Mouse (Mus musculus) megakaryocyte, embryonic 14.5 days (primary cell): ENCODE measurements at regions not wholly inside any gene's neighbourhood (a gene's known extent, or its start where the extent isn't known, plus 50 kb on each side); places are given as distances from the start of the nearest gene placed in this dataset.
"Not testable (repeated sequence)": the region's sequence is repeated elsewhere in the genome, so short reads cannot be mapped to it uniquely, and the experiment has no call there.

Experiments used
- H3K27me3 ChIP-seq: replicated peaks from 2 replicates; pipeline ENCODE3; 2012; ENCODE audit warnings: inconsistent platforms
- H3K36me3 ChIP-seq: replicated peaks from 2 replicates; pipeline ENCODE3; 2012; ENCODE audit warnings: low read length, inconsistent platforms, mixed read lengths
- H3K4me1 ChIP-seq: 2 replicates; pipeline ENCODE4 v1.6.1; 2012; ENCODE audit warnings: inconsistent platforms
- H3K4me3 ChIP-seq: replicated peaks from 2 replicates; pipeline ENCODE3; 2012; ENCODE audit warnings: moderate library complexity, mild to moderate bottlenecking, inconsistent platforms
- H3K9me3 ChIP-seq: 2 replicates; pipeline ENCODE4 v1.6.1; 2012; ENCODE audit warnings: inconsistent platforms
- FLI1 ChIP-seq: IDR thresholded peaks from 2 replicates; pipeline ENCODE4 v1.6.1; 2012; ENCODE audit warnings: low read length, inconsistent platforms, mixed read lengths
- GATA1 ChIP-seq: IDR thresholded peaks from 3 replicates; pipeline ENCODE4 v1.6.1; 2012; ENCODE audit warnings: mixed read lengths, low read length, inconsistent platforms, borderline replicate concordance

- peaks cover 20% of the 10 kb centered on the region for H3K9me3 ChIP-seq
- not testable (repeated sequence) for H3K27me3 ChIP-seq, H3K4me3 ChIP-seq, H3K36me3 ChIP-seq, H3K4me1 ChIP-seq
Measured at GRCm38 (mm10) chr12:117327086-117327485, 189.2 kb upstream of the Rapgef5 start.

DNA sequence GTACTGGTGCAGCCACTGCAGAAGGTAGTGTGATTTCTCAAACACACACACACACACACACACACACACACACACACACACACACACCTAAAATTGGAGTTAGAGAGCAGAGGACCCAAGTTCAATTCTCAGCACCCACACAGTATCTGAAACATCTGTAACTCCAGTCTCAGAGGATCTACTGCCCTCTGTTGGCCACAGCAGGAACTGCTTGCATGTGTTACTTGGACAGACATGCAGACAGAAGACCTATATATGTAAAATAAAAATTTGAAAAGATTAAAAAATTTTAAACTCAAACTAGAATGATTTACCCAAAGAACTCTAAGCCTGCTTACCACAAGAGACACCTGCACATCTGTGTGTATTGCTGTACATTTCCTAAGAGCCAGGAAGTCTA lies 185.9 kb upstream of the Rapgef5 start:
- no peaks in the 10 kb centered on the region for H3K4me1 ChIP-seq
- no peaks in the 10 kb centered on the region for H3K36me3 ChIP-seq
- H3K27me3 ChIP-seq: no peaks in the 10 kb centered on the region
- no peak overlapping the region for H3K4me3 ChIP-seq
- TF ChIP-seq FLI1 (no peak), GATA1 (no peak)
- peaks cover 23% of the 10 kb centered on the region for H3K9me3 ChIP-seq

GRCm38 (mm10) chr12:117336856-117337255 lies 179.4 kb upstream of the Rapgef5 start:
- no peaks in the 10 kb centered on the region for H3K36me3 ChIP-seq
- TF ChIP-seq FLI1 (no peak), GATA1 (no peak)
- H3K27me3 ChIP-seq: no peaks in the 10 kb centered on the region
- H3K4me3 ChIP-seq: no peak overlapping the region
- peaks cover 9% of the 10 kb centered on the region; the same call in 1 of the 2 replicates for H3K9me3 ChIP-seq
- no peaks in the 10 kb centered on the region for H3K4me1 ChIP-seq

- H3K4me1 ChIP-seq: no peaks in the 10 kb centered on the region
- H3K9me3 ChIP-seq: peaks cover 6% of the 10 kb centered on the region; the same call in 1 of the 2 replicates
- H3K4me3 ChIP-seq: no peak overlapping the region
- H3K36me3 ChIP-seq: no peaks in the 10 kb centered on the region
- peaks cover 7% of the 10 kb centered on the region for H3K27me3 ChIP-seq
- TF ChIP-seq FLI1 (no peak), GATA1 (no peak)
Measured at GRCm38 (mm10) chr12:117342321-117342720, 174.0 kb upstream of the Rapgef5 start.

- Histone ChIP-seq H3K4me3 (no peak overlapping the region), H3K9me3 (peaks cover 6% of the 10 kb centered on the region; the same call in 1 of the 2 replicates), H3K36me3 (no peaks in the 10 kb centered on the region), H3K27me3 (peaks cover 7% of the 10 kb centered on the region), H3K4me1 (no peaks in the 10 kb centered on the region)
- TF ChIP-seq FLI1 (no peak), GATA1 (no peak)
Measured at GRCm38 (mm10) chr12:117343121-117343520, 173.2 kb upstream of the Rapgef5 start.

DNA sequence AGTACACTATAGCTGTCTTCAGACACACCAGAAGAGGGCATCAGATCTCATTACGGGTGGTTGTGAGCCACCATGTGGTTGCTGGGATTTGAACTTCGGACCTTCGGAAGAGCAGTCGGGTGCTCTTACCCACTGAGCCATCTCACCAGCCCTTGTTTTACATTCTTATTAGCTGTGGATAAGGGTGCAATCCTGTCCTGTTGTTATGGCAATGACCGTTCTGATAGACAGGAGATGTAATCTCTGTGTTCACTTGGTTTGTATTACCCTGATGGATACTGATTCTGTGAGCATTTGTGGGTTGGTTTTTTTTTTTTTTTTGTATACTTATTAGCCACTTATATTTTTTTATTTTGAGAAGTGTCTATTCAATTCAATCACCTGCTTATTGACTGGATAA lies 172.7 kb upstream of the Rapgef5 start:
- not testable (repeated sequence) for H3K4me3 ChIP-seq, H3K4me1 ChIP-seq, H3K27me3 ChIP-seq, H3K9me3 ChIP-seq, H3K36me3 ChIP-seq

GRCm38 (mm10) chr12:117344266-117345087 lies 171.8 kb upstream of the Rapgef5 start:
- peaks cover 8% of the 10 kb centered on the region for H3K27me3 ChIP-seq
- H3K4me1 ChIP-seq: peaks cover 5% of the 10 kb centered on the region
- no peak overlapping the region for H3K4me3 ChIP-seq
- H3K36me3 ChIP-seq: no peaks in the 10 kb centered on the region
- H3K9me3 ChIP-seq: no peaks in the 10 kb centered on the region
- TF ChIP-seq FLI1: no peak
- TF ChIP-seq GATA1: no peak

DNA sequence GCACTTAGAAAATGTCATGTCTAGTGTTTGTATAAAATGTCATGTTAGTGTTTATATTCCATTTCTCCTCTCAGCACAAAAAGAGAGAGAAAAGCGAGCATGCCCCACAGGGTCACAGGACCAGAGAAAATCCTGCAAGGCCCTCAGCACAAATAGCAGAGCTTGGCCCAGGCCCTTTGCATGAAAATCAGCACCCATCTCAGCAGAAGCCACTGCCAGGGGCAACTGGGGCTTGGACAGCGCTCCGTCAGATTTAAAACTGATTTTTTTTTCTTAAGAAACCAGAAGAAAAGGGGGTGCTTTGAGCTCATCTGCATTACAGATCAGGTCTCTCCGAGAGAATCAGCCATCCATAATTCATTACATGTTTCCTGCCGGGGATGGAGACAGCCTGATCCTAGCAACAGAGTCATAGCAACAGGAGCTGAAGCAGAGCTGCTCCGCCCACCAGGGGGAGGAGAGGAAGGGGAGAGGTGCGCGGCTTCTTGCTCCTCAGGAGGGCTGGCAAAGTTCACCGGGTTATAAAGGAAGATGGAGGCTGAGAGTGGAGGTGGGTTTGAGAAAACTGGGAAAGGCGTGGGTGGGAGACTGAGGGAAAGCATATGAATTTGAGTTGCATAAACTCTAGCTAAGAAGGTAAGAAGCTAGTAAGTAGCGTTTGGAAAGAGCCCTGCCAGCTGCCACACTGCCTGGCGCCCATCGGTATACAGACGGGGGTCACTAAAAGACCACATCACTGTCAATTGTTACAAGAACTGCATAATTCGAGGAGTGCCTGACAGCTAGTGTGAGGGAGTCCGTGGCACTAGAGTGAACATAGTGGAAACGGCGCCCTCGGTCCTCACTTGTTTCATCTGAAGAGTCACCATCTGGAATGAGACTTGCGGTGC lies 170.9 kb upstream of the Rapgef5 start:
- peaks cover 5% of the 10 kb centered on the region for H3K4me1 ChIP-seq
- no peaks in the 10 kb centered on the region for H3K36me3 ChIP-seq
- TF ChIP-seq GATA1 (no peak), FLI1 (no peak)
- no peaks in the 10 kb centered on the region for H3K9me3 ChIP-seq
- H3K4me3 ChIP-seq: no peak overlapping the region
- H3K27me3 ChIP-seq: peaks cover 8% of the 10 kb centered on the region

DNA sequence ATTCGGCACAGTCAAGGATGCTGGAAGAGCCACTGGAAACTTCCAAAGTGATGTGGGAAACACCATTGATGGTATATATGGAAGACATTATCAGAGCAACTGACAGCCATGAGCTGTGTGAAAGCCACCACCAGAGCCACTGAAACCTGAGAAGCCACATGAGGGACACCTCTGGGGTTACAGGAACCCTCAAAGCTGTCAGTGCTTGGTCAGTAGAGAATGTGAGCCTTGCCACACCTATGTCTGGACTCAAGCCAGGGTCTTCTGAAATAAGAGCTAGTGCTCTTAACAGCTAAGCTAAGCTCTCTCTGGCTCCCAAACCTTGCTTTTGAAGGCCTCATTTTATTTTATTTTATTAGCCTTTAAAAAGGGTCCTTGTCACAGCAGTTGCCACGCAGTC lies 170.2 kb upstream of the Rapgef5 start:
- Histone ChIP-seq H3K36me3 (no peaks in the 10 kb centered on the region), H3K9me3 (no peaks in the 10 kb centered on the region), H3K4me1 (peaks cover 5% of the 10 kb centered on the region), H3K27me3 (peaks cover 8% of the 10 kb centered on the region), H3K4me3 (no peak overlapping the region)
- TF ChIP-seq GATA1 (no peak), FLI1 (no peak)

- Histone ChIP-seq H3K4me1 (peaks cover 5% of the 10 kb centered on the region), H3K27me3 (peaks cover 8% of the 10 kb centered on the region), H3K36me3 (no peaks in the 10 kb centered on the region), H3K9me3 (no peaks in the 10 kb centered on the region), H3K4me3 (no peak overlapping the region)
- TF ChIP-seq GATA1 (no peak), FLI1 (no peak)
Measured at GRCm38 (mm10) chr12:117347135-117347534, 169.1 kb upstream of the Rapgef5 start.
